Mouse (Mus musculus) liver (tissue): Measurements from ENCODE around the gene B4galt5.

Source experiments
- DNase-seq: peaks from one replicate; pipeline ENCODE4 v3.0.0-alpha.2; 2020; ENCODE audit warnings: mixed read lengths

The B4galt5 gene

DNA sequence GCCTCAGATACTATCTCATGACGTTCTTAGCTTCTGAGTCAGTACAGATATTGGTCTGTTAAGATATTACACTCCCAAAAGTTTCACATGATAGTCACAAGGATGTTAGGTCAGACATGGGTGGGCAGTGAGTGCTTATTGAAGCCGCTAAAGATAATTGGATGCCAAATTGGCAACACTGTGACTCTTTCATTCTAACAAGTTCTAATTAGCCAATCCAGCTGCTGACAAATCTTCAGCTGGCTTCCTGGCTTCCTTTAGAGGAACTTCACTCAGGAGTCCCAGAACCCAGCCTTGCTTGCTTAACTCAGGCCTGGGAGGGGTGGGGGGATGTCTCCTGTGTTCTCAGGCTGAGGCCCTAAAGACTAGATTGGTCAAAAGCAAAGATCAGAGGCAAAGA is 9.5 kb upstream of the B4galt5 start:
- DNase-seq = no peak

DNA sequence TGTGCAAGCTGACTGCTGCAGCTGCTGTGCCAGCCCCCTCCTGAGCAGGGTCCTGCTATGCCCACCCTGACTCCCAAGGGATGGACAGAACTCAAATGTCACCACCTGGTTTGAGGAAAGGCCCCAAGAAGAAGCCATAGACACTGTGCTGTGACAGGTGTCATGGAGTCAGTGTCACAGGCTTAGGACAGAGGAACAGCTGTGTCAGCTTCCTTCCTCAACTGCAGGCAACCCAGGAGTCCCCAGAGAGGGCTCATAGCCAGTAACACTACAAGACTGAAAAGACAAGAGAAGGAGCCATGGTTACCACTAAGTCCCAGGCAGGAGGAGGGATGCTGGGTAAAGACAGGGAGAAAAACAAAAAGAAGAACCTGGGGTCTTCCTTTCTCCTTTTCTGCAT is 7.9 kb upstream of the B4galt5 start:
- no peak for DNase-seq

- no peak for DNase-seq
Observed at GRCm38 (mm10) chr2:167354611-167355165, 5.7 kb upstream of the B4galt5 start.

GRCm38 (mm10) chr2:167354046-167354445 is 5.1 kb upstream of the B4galt5 start:
- DNase-seq = no peak

- no peak for DNase-seq
Observed at GRCm38 (mm10) chr2:167352496-167352895, 3.5 kb upstream of the B4galt5 start.

DNA sequence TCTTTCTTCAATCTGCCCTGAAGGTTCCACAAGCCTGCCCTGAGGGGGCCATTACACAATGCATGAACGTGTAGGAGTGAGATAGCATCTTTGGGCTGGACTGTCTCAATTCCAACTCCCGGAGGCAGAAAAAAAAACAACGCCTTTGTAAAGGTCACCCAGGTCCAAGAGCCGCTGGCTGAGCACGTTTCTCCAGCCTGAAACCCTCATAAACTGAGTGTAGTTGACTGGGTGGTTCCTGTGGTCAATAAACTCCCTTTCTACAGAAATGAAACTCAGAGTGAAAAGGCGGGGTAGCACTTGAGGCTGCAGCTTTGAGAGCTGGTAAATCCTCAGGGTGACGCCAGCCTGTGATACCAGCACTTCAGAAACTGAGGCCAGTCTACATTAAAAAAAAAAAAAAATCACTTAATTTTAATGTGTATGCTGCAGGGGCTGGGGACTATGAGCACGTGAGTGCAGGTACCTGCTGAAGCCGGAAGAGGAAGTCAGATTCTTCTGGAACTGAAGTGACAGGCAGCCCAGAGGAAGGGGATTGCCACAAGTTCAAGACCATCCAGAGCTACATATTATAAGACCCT is 2.5 kb upstream of the B4galt5 start:
- no peak for DNase-seq

DNA sequence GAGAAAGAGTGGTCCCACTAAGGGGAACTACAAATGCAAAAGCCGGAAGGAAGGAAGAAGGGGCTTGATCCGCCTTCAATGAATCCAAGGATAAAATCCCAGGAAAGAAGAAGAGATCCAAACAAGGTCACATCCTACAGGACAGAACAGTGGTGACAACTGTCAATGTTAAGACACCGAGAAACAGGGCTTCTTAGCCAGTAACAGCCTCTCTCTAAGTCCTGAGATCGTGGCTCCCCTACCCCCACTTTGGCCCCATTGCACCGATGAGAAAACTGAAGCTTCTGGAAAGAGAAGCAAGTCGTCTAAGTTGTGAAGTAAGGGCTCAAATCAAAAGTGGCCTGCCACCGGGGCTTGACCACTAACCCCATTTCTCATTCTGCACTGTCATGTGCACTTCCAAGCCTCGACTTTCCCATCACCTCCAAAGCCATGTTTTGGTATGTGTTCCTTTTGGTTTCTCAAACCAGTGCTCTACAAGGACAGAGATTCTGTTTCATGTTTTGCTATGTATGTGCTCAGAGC is 1.2 kb upstream of the B4galt5 start:
- no peak for DNase-seq

- DNase-seq = peak; percentile 95
Observed at GRCm38 (mm10) chr2:167349283-167349936, 427 bp upstream of the B4galt5 start.

DNA sequence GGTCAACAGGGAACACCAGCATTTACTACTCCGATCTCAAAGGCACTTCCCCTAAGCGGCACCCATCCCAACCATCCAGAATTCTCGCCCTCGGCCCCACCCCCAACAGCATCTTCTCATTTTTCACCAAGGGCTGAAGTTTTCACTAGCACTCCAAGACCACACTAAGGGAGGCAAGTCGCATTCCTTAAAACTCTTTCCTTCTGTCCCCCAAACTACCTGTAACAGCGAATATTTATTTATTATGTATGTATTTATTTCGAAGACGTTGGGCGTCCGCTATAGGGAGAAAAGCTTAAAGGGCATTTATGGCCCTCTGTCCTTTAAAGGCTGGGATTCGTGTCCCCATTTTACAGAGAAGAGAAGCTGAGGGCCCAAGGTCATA is 1.0 kb downstream of the B4galt5 start:
- peak; percentile 59 for DNase-seq

DNA sequence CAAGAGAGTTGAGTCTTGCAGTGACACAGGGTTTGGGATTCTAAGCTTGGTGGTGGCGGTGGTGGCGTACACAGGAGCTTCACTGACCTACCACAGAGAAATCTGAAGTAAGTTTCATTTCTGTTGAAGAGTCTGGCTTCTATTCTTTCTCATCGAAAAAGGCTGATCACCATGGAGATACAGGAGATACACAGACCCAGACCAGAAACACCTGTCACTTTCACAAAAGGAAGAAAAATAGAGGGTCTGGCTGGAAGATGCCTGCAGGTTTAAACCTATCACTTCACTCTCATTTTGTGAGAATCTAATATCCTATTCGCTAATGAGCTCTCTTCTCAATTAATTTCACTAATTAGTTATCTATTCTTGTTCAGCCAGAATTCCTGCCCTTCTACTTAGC is 1.6 kb downstream of the B4galt5 start:
- DNase-seq = no peak

- no peak for DNase-seq
Observed at GRCm38 (mm10) chr2:167345508-167346164, 3.3 kb downstream of the B4galt5 start.

GRCm38 (mm10) chr2:167344871-167345507 is 4.0 kb downstream of the B4galt5 start:
- DNase-seq = no peak

GRCm38 (mm10) chr2:167343369-167344140 is 5.4 kb downstream of the B4galt5 start:
- DNase-seq = peak; percentile 89

DNA sequence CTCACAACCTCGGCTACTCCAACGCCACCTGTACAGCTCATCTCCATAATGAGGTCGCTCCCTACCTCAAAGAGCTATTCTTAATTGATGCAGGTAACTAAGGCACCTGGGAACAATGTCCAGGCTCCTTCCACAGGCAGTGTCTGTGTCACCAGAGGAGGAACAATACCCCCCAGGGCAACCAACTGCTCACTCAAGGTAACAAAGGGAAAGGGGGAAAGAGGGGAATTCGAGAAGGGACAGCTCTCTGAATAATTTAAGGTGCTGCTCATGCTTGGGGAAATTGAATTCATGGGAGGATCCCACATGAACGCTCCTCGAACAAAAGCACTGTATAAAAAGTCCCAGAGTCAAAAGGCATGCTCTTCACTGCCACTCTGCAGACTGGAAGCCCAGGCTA is 6.1 kb downstream of the B4galt5 start:
- no peak for DNase-seq

DNA sequence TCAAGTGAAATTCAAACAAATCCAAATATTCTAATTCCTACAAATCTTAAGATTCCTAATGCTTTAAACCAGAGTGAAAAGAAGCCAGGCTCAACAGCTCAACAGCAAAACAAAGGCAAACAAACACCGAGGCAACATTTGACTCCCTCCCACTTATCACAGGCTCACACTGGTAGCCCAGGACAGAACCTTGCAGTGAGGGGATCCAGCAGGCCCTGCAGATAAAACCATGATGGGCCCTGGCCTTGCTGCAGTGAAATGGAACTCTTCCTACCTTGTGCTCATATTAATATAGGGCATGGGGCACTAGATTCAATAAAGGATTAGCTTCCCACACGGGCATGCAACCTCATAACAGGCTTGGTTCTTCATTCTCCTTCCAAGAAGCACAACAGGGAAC is 11.4 kb downstream of the B4galt5 start:
- DNase-seq = peak; percentile 81

- DNase-seq = no peak
Observed at GRCm38 (mm10) chr2:167337214-167337512, 11.8 kb downstream of the B4galt5 start.

DNA sequence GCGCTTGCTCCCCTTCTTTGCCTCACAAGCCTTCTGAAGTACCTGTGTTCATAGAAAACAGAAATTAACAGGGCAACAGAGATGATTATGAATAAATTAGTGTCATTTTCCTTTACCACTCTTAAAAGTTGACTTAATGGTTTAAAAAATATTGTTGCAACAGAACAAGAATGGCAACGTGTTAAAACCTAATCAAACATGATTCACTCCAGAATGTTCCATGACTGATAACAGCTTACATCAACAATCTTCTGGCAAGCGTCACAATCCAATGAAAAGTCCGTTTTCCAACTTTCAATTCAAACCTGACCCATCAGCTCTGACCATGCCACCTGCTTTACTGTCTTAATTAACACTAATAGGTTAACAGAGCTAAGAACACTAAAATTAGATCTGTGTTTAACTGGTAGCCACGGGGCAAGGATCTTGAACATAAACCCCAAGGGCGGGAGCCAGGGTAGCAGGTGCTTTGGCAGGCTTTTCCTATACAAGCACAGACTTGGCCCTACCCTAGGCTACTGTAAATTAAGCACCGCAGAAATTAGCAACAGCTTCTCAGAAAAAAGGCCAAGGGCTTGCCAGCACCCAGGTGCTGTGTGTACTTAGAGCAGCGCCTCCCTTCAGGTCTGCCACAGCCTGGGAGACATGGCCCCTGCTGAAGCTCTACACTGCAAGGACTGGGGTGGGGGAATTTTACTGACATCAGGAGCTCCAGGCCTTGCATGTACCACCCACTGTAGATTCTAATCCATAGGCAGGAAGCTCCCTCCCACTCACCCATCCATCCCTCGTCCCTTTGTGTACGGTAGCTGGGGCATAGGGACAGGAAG is 12.4 kb downstream of the B4galt5 start:
- peak; percentile 45 for DNase-seq

DNA sequence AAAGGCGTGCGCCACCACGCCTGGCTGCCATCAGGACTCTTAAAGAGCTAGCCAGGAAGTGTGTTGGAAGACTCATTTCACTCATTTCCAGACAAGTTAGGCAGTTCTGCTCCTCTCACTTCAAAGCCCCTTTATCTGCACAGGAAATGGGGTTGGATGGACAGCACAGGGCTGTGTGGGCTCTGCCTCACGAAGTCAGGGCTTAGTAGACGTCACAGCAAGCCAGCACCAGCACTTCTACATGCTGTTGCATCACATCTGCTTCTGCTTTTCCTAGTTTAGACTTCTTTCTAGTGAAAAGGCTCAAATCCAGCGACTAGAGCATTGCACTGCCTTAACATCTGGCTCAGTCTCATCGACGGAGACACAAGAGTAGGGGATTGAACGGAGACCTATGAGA is 13.9 kb downstream of the B4galt5 start:
- DNase-seq = no peak

- DNase-seq = no peak
Observed at GRCm38 (mm10) chr2:167334312-167334711, 14.7 kb downstream of the B4galt5 start.

- no peak for DNase-seq
Observed at GRCm38 (mm10) chr2:167333450-167333849, 15.5 kb downstream of the B4galt5 start.

- DNase-seq = no peak
Observed at GRCm38 (mm10) chr2:167332336-167332987, 16.5 kb downstream of the B4galt5 start.
